Mouse (Mus musculus) gastrocnemius, adult 2 months (tissue): ENCODE measurements around the gene Aak1. TPM values are rescaled to one million over a fixed set of nuclear protein-coding genes. Genes with fewer than 3 reads are reported as not detected.
"Not testable (repeated sequence)": the region's sequence is repeated elsewhere in the genome, so short reads cannot be mapped to it uniquely, and the experiment has no call there.

Experiments used
- DNase-seq: peaks from one replicate; pipeline ENCODE4 v3.0.0; 2022
- H3K27ac ChIP-seq: fragments of 200-600 bp; 2 replicates; pipeline ENCODE4 v1.8.1; 2022; ENCODE audit warnings: mild to moderate bottlenecking
- H3K4me3 ChIP-seq: fragments of 200-600 bp; 2 replicates; pipeline ENCODE4 v1.8.1; 2022; ENCODE audit warnings: mild to moderate bottlenecking, moderate library complexity
- CTCF ChIP-seq: fragments of 200-600 bp; IDR thresholded peaks from 2 replicates; pipeline ENCODE4 v1.8.1; 2022; ENCODE audit warnings: antibody characterized with exemption, mild to moderate bottlenecking, moderate library complexity
- intact Hi-C: fragments of 180-260 bp; cut with DNase I; formaldehyde crosslinking; loops from one replicate; pipeline ENCODE4 v1.15.1; 2025
- total RNA-seq, 2 experiments: library from RNA; stranded (reverse); gene quantifications; 2 replicates each; pipeline ENCODE4 v1.2.3; 2021

Aak1 gene
- total RNA-seq, 2 experiments from 2014 or later, result 32.0 to 44.5 TPM

DNA sequence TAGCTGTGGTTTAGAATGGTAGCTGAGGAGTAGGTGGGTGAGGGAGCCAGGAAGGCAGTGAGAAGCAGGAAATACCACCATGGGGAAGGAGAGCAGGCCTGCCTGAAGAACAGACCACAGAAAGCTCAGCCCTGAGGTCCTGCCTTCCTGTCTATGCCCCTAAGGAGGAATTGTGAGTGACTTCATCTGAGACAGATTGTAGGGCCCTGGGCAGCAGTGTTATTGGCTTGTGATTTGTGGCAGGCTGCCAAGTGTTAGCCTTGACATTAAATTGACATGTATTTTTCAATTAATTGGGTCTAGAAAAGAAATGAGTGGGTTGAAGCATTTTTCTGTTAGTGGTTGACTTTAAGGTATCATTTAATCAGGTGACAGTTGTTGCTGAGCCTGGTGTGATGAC, 179.6 kb downstream of the Aak1 start:
- Histone ChIP-seq H3K27ac (no peak overlapping the region), H3K4me3 (no peak overlapping the region)
- DNase-seq, result no peak
- intact Hi-C loops, result no loop called here
- no peak for TF ChIP-seq CTCF

DNA sequence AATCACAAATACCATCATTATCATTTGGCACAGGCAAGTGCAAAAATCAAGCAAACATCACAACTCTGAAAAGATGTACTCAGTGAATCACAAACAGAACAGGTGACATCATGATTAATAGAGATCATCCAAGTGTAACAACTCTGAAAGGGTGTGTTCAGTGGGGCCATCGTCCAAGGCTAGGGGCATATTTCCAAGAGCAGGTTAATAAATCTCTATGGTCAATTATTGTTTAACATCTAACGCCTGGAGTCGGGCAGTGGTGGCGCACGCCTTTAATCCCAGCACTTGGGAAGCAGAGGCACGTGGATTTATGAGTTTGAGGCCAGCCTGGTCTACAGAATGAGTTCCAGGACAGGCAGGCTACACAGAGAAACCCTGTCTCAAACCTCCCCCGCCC, 182.0 kb downstream of the Aak1 start:
- H3K27ac ChIP-seq, H3K4me3 ChIP-seq, intact Hi-C loops, DNase-seq: not testable (repeated sequence)

DNA sequence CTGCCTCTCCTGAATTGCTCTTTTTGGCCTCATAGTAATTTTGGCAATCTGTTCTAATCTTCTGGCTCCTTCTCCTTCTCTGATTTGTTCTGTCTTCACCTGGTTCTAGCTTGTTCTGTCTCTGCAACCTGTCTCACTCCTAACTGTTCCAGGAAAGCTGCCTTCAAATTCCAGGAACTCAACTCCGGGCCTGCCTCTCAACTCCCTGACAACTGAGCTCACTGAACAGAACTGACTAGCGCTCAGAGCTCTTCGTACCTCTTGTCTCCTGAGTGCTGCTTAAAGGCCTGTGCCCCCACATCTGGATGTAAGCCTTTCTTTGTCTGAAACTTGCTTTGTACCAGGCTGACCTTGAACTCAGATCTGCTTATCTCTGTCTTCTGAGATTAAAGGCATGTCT, 183.1 kb downstream of the Aak1 start:
- H3K27ac ChIP-seq, result no peak overlapping the region
- intact Hi-C loops, result no loop called here
- no peak for TF ChIP-seq CTCF
- H3K4me3 ChIP-seq, result no peak overlapping the region
- no peak for DNase-seq

DNA sequence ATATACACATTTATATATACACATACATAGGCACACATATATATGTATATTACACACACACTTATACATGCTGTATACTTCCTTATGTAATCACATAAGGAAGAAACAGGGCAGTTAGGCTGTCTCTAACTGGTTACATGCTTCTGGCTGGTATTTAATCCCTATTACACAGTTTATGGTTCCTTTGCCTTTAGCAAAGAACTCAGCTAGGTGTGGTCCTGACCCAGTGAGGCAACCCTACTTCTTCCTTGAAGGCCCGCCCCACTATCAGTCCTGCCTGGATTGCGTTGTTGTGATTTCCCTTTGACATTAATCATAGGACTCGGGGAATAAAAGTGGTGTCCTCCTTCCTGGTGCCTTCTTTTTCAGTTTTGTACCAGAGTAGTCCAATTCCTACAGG, 185.1 kb downstream of the Aak1 start:
- intact Hi-C loops, result no loop called here
- no peak for TF ChIP-seq CTCF
- no peak overlapping the region for H3K4me3 ChIP-seq
- no peak for DNase-seq
- H3K27ac ChIP-seq, result no peak overlapping the region

DNA sequence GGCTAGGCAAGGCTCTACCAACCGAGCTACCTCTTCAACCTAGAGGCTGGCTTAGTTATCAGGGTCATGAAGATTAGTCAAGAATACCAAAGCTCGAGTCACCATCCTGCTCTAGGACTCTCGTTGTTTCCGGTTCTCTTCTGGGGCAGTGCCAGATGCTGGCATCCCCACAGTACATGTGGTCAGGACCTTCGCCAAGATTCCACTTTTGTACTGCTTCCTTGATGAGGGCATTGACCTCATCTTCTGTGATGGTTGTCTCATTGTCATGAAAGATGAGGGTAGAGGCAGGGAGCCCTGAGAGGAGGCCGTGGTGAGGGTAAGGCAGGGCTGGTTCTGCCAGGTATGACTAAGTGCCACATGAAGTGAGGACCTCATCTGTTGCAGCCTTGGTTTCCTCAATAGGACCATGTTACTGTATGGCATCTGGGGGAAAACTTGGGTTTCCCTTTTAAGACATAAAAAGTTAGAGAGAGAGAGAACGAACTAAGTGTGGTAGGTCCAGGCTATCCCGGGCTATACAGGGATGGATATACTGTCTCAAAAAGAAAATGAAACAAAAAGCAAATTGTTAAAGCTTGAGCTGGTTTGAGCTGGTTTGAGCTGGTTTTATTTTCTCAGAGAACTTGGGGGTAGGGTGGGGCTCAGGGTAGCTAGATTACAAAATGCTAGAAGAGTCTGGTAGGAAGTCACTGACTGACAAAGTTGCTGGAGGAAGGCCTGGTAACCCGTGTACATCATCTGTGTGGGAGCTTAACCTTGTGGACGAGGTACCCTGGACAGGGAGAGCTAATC, 188.7 kb downstream of the Aak1 start:
- no peak overlapping the region for H3K27ac ChIP-seq
- no peak for DNase-seq
- H3K4me3 ChIP-seq, result no peak overlapping the region
- TF ChIP-seq CTCF, result no peak
- intact Hi-C loops, result no loop called here

DNA sequence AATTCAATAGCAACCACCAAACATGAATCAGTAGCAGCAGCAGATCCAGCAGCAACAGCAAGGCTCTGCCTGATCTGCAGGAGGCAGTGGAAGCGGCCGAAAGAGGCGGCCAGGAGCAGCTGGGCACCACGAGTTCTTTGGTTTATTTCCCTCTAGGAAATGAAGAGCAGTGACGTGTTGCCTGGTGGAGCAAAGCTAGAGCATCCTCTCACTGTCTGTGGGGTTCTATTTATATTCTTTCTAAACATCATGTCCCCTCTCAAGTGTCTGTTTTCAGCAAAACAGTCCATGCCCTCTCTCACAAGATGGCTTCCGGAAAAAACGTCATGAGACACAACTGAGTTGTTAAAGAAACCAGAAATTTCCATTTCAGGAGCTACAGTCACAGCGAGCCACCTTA, 189.8 kb downstream of the Aak1 start:
- DNase-seq, result no peak
- TF ChIP-seq CTCF, result no peak
- intact Hi-C loops, result no loop called here
- H3K4me3 ChIP-seq, result no peak overlapping the region
- no peak overlapping the region for H3K27ac ChIP-seq

DNA sequence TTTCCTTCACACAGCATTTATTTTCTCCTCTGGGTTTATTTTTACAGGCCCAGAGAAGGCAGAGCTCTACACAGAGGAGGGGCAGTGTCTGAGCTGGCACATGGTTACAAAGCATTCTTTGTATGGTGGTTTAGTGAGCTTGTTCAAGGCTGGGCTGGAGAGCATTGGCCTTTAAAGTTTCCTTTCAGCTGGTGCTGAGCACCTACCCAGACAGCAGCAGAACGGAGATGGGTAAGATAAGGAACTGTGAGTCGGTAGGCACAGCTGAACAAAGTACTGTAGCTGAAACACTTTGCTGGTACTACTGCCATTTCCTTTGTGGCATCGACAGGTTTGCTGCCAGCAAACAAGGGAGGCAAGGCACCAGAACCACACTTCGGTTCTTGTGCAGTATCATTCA, 191.7 kb downstream of the Aak1 start:
- Histone ChIP-seq H3K4me3 (no peak overlapping the region), H3K27ac (peak overlapping the region; percentile 93; the same call in 1 of the 2 replicates)
- no peak for TF ChIP-seq CTCF
- intact Hi-C loops, result no loop called here
- no peak for DNase-seq

DNA sequence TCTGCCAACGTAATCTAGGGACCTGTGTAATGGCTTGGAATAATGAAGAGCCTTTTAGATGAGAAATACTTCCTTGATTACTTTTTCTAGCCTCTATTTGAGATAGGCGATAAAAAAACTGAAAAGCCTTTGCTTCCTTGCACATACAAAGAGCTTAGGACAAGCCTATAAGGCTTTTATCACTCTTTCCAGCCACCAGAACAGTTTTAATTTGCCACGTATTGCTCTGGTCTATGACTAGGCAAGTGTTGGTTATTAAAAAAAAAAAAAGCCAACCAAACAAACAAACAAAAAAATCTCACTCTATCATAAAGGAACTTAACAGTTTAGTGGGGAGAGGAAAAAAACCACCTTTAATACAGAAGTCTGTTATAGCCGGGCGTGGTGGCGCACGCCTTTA, 192.1 kb downstream of the Aak1 start:
- no peak for DNase-seq
- Histone ChIP-seq H3K27ac (peak overlapping the region; percentile 93), H3K4me3 (peak overlapping the region; percentile 99)
- intact Hi-C loops, result no loop called here
- no peak for TF ChIP-seq CTCF

DNA sequence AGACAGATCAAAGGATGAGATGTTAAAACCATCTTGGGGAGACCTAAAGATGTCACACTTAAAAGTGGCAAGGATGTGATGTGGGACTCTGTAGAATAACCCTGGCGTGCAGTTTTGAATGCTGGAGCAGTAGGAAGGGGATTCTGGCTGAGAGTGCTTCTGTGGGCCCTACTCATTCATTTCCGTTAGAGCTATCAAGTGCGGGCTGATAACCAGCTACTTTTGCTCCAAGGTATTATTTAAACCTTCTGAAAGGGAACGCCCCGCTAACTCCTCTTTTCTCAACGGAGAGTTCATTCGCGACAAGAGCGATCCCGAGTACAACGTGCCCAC, 192.7 kb downstream of the Aak1 start:
- no peak for DNase-seq
- intact Hi-C loops, result no loop called here
- no peak for TF ChIP-seq CTCF
- Histone ChIP-seq H3K4me3 (peak overlapping the region; percentile 99), H3K27ac (peak overlapping the region; percentile 93)

DNA sequence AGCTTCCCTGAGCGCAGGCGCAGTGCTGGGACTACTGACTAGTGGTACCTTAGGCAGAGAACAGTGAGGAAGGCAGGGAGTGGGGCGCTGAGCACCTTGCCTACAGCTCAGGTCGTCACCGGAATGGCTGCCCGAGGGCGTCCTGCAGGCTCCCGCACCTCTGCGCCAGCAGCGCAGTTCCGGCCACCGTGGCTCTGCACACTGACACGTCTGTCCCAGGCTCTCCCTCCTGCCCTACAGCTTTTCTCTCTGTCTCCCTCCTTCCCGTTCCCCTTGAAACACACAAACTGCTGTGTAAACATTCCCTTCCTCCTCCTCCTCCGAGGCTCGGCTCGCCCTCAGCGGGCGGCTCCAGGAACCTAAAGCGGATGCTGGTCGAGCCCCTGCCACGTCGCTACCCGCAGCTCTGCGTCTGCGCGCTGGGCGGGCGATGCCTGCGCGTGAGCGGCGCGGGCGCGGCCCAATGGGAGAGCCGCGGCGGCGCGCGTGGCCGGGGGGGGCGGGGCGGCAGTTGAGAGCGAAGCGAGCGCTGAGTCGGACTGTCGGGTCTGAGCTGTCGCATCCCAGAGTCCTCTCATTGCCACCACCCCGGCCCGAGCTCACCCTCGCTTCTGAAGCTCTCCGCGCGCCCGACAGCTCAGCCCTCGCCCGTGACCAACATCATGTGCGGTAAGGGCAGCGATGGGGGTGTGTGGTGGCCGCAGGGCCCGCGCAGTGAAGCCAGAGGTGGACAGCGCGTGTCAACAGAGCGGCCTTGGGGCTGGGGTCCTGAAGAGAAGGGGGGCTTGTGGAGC, 193.2 kb downstream of the Aak1 start, which contains the start of gene Gfpt1:
Gene Gfpt1, plus strand, starts transcription at position 510 of the 794 bp plus-strand sequence.
- peak within 1 kb of the TSS; percentile 93 for H3K27ac ChIP-seq
- TF ChIP-seq CTCF, result no peak
- peak within 1 kb of the TSS; percentile 99 for H3K4me3 ChIP-seq
- DNase-seq, result peak; percentile 98
- intact Hi-C loops, result no loop called here

DNA sequence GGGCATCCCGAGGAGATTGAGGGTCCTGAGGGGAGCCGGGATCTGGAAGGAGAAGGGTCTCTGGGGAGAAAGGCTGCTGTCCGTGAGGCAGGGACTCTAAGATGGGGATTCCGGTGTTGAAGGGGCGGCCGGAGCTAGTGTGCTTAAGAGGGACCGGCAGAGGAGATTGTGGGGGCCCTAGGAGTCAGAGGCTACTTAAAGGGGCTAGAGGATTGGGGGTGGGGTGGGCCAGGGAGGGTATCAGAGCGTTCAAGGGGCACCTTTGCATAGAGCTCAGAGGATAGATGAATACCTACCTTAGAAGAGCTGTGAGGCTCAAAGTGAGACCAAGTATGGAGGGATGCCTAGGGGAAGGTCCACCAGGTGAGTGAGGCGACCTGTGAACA, 193.8 kb downstream of the Aak1 start:
- TF ChIP-seq CTCF, result no peak
- Histone ChIP-seq H3K27ac (peak overlapping the region; percentile 93), H3K4me3 (peak overlapping the region; percentile 99)
- no peak for DNase-seq
- intact Hi-C loops, result no loop called here

DNA sequence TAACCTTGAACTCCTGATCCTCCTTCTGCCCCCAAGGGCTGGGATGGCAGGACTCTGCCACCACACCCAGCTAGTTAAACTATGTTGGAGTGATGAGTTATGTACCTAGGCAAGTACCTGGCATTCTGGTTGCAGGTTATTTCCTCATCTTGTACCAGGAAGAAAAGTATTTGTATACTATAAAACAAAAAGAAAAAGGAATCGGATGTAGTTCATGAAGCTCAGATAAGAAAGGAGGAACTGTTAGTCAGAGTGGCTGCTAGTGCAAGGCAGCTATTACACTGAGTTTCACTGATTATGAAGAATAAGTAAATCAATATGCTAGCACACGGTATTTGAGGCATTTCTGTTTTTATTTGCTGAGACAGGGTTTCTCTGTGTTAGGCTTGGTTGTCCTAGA, 195.6 kb downstream of the Aak1 start:
- intact Hi-C loops, result no loop called here
- Histone ChIP-seq H3K27ac (no peak overlapping the region), H3K4me3 (no peak overlapping the region)
- no peak for DNase-seq
- TF ChIP-seq CTCF, result no peak

DNA sequence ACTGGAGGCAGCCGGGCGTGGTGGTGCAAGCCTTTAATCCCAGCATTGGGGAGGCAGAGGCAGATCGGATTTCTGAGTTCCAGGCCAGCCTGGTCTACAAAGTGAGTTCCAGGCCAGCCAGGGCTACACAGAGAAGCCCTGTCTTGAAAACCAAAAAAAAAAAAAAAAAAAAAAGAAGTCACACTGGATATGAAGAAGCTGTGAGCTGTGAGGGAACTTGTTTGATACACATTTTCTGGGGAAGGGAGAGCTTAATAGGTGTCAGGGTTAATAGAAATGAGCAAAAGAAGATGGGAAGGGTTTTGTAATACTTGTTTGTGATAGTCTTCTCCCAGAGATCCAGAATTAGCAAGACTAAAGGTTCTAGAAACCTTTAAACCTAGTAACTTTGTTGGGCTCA, 196.2 kb downstream of the Aak1 start:
- intact Hi-C loops, result no loop called here
- DNase-seq, result no peak
- TF ChIP-seq CTCF, result no peak
- no peak overlapping the region for H3K4me3 ChIP-seq
- no peak overlapping the region for H3K27ac ChIP-seq

DNA sequence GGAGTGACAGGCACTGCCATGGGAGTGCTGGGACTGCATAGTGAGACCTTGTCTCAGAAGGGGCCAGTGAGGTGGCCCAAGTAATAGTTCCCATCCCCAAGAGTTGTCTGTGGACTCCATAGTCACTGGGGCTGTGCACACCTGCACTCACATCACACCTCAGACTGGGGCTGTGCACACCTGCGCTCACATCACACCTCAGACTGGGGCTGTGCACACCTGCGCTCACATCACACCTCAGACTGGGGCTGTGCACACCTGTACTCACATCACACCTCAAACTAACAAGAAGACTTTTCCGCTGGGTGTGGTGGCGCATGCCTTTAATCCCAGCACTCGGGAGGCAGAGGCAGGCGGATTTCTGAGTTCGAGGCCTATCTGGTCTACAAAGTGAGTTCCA, 199.4 kb downstream of the Aak1 start:
- intact Hi-C loops, DNase-seq, H3K4me3 ChIP-seq, H3K27ac ChIP-seq: not testable (repeated sequence)
